Mouse (Mus musculus) MEL (cell line): ENCODE data around the gene Ppm1e. TPM values are rescaled to one million over a fixed set of nuclear protein-coding genes. Genes with fewer than 3 reads are reported as not detected.

Source experiments
- DNase-seq: peaks from one replicate; pipeline ENCODE4 v3.0.0; 2011; ENCODE audit warnings: low read depth, low spot score
- H3K27ac ChIP-seq: 2 replicates; pipeline ENCODE4 v1.5.1; 2012; ENCODE audit warnings: low read depth, mild to moderate bottlenecking, control low read depth, low read length, moderate library complexity; ENCODE audit not compliant: control insufficient read depth
- H3K27me3 ChIP-seq, 2 experiments: fragments of 150-350 bp in 1 of 2; sonication (generic) in 1 of 2; 2 replicates each; pipeline ENCODE4 v1.6.1; 2012; ENCODE audit warnings: low read length in 2 of 2, mild to moderate bottlenecking in 2 of 2, improper control_type of control experiment in 1 of 2, moderate library complexity in 1 of 2; ENCODE audit not compliant: insufficient read depth in 2 of 2, control insufficient read depth in 1 of 2
- H3K36me3 ChIP-seq, 2 experiments: 2 replicates each; pipeline ENCODE4 v1.6.1; 2012 to 2014; ENCODE audit warnings: low read length in 2 of 2, improper control_type of control experiment in 1 of 2, inconsistent platforms in 1 of 2, mild to moderate bottlenecking in 1 of 2; ENCODE audit not compliant: insufficient read depth in 2 of 2, control insufficient read depth in 1 of 2
- H3K4me1 ChIP-seq, 2 experiments: fragments of 150-350 bp in 1 of 2; sonication (generic) in 1 of 2; 2 replicates each; pipeline ENCODE4 v1.6.1; 2012; ENCODE audit warnings: low read length in 2 of 2, improper control_type of control experiment in 1 of 2, mild to moderate bottlenecking in 1 of 2; ENCODE audit not compliant: insufficient read depth in 2 of 2, control insufficient read depth in 1 of 2
- H3K4me3 ChIP-seq, 2 experiments: fragments of 150-350 bp in 1 of 2; sonication (generic) in 1 of 2; 2 replicates each; pipeline ENCODE4 v1.5.1; 2012; ENCODE audit warnings: low read depth in 2 of 2, low read length in 2 of 2, mild to moderate bottlenecking in 2 of 2, moderate library complexity in 2 of 2, control low read depth in 1 of 2, improper control_type of control experiment in 1 of 2; ENCODE audit not compliant: control insufficient read depth in 1 of 2, insufficient read depth in 1 of 2
- H3K79me2 ChIP-seq: 2 replicates; pipeline ENCODE4 v1.6.1; 2012; ENCODE audit warnings: mild to moderate bottlenecking, low read length, moderate library complexity; ENCODE audit not compliant: control insufficient read depth, poor library complexity, insufficient read depth
- H3K9ac ChIP-seq: 2 replicates; pipeline ENCODE4 v1.6.1; 2012; ENCODE audit warnings: low read depth, mild to moderate bottlenecking, control low read depth, low read length, moderate library complexity; ENCODE audit not compliant: control insufficient read depth, poor library complexity, severe bottlenecking
- H3K9me3 ChIP-seq: fragments of 150-350 bp; sonication (generic); replicated peaks from 2 replicates; pipeline ENCODE4 v1.6.1; 2012; ENCODE audit warnings: mild to moderate bottlenecking, low read length, improper control_type of control experiment, moderate library complexity; ENCODE audit not compliant: insufficient read depth
- CHD1 ChIP-seq: IDR thresholded peaks from 2 replicates; pipeline ENCODE4 v1.6.1; 2012; ENCODE audit warnings: low read depth, mild to moderate bottlenecking, inconsistent platforms, low read length, improper control_type of control experiment
- CHD2 ChIP-seq: IDR thresholded peaks from 2 replicates; pipeline ENCODE4 v1.6.1; 2011; ENCODE audit warnings: low read length, improper control_type of control experiment
- CTCF ChIP-seq, 3 experiments: IDR thresholded peaks in 2 of 3; conservative IDR thresholded peaks in 1 of 3; 2 replicates each; pipeline ENCODE4 v1.5.1; 2011 to 2012; ENCODE audit warnings: low read length in 3 of 3, low read depth in 2 of 3, mild to moderate bottlenecking in 2 of 3, improper control_type of control experiment in 1 of 3, inconsistent platforms in 1 of 3, mixed read lengths in 1 of 3, moderate library complexity in 1 of 3; ENCODE audit not compliant: control insufficient read depth in 1 of 3, insufficient read depth in 1 of 3, poor library complexity in 1 of 3, severe bottlenecking in 1 of 3
- ELF1 ChIP-seq: IDR thresholded peaks from 2 replicates; pipeline ENCODE4 v1.6.1; 2014; ENCODE audit warnings: low read depth, mild to moderate bottlenecking, inconsistent platforms, low read length, improper control_type of control experiment, moderate library complexity
- EP300 ChIP-seq, 2 experiments: IDR thresholded peaks; 2 replicates each; pipeline ENCODE4 v1.6.1; 2011; ENCODE audit warnings: improper control_type of control experiment in 2 of 2, low read length in 2 of 2, low read depth in 1 of 2, mild to moderate bottlenecking in 1 of 2
- GABPA ChIP-seq: IDR thresholded peaks from 2 replicates; pipeline ENCODE4 v1.6.1; 2012; ENCODE audit warnings: low read depth, mild to moderate bottlenecking, inconsistent platforms, low read length, improper control_type of control experiment, moderate library complexity
- GATA1 ChIP-seq: IDR thresholded peaks from 2 replicates; pipeline ENCODE4 v1.6.1; 2011; ENCODE audit warnings: low read depth, low read length, improper control_type of control experiment
- HCFC1 ChIP-seq: IDR thresholded peaks from 2 replicates; pipeline ENCODE4 v1.6.1; 2012; ENCODE audit warnings: low read depth, mild to moderate bottlenecking, inconsistent platforms, low read length, improper control_type of control experiment, moderate library complexity
- JUND ChIP-seq: IDR thresholded peaks from 2 replicates; pipeline ENCODE4 v1.6.1; 2011; ENCODE audit warnings: low read depth, mild to moderate bottlenecking, improper control_type of control experiment, low read length
- KAT2A ChIP-seq: conservative IDR thresholded peaks from 2 replicates; pipeline ENCODE4 v1.6.1; 2012; ENCODE audit warnings: low read depth, low read length, improper control_type of control experiment, inconsistent platforms
- MAX ChIP-seq: IDR thresholded peaks from 2 replicates; pipeline ENCODE4 v1.6.1; 2011; ENCODE audit warnings: low read length, improper control_type of control experiment
- MAZ ChIP-seq: IDR thresholded peaks from 2 replicates; pipeline ENCODE4 v1.6.1; 2012; ENCODE audit warnings: low read depth, mild to moderate bottlenecking, inconsistent platforms, low read length, improper control_type of control experiment
- MYB ChIP-seq: IDR thresholded peaks from 2 replicates; pipeline ENCODE4 v1.6.1; 2011; ENCODE audit warnings: mild to moderate bottlenecking, low read depth, low read length, improper control_type of control experiment
- MYC ChIP-seq: IDR thresholded peaks from 2 replicates; pipeline ENCODE4 v1.6.1; 2011; ENCODE audit warnings: low read depth, mild to moderate bottlenecking, low read length, improper control_type of control experiment, moderate library complexity
- NELFE ChIP-seq: IDR thresholded peaks from 2 replicates; pipeline ENCODE4 v1.6.1; 2011; ENCODE audit warnings: low read depth, low read length, improper control_type of control experiment
- POLR2AphosphoS2 ChIP-seq: IDR thresholded peaks from 2 replicates; pipeline ENCODE4 v1.6.1; 2011; ENCODE audit warnings: low read length, improper control_type of control experiment
- POLR2AphosphoS5 ChIP-seq: IDR thresholded peaks from 2 replicates; pipeline ENCODE4 v1.6.1; 2012; ENCODE audit warnings: low read depth, borderline replicate concordance, mild to moderate bottlenecking, inconsistent platforms, low read length, moderate library complexity, mixed read lengths
- RCOR1 ChIP-seq: IDR thresholded peaks from 2 replicates; pipeline ENCODE4 v1.6.1; 2012; ENCODE audit warnings: low read depth, mild to moderate bottlenecking, inconsistent platforms, low read length, improper control_type of control experiment
- SIN3A ChIP-seq: IDR thresholded peaks from 2 replicates; pipeline ENCODE4 v1.6.1; 2012; ENCODE audit warnings: low read length, improper control_type of control experiment, inconsistent platforms
- SMC3 ChIP-seq: IDR thresholded peaks from 2 replicates; pipeline ENCODE4 v1.6.1; 2011; ENCODE audit warnings: low read depth, low read length, improper control_type of control experiment
- TAL1 ChIP-seq: IDR thresholded peaks from 2 replicates; pipeline ENCODE4 v1.6.1; 2012; ENCODE audit warnings: mild to moderate bottlenecking, inconsistent platforms, low read length, moderate library complexity, mixed read lengths
- UBTF ChIP-seq: IDR thresholded peaks from 2 replicates; pipeline ENCODE4 v1.6.1; 2012; ENCODE audit warnings: low read depth, mild to moderate bottlenecking, inconsistent platforms, low read length, improper control_type of control experiment, moderate library complexity, borderline replicate concordance; ENCODE audit not compliant: insufficient read depth
- USF1 ChIP-seq: IDR thresholded peaks from 2 replicates; pipeline ENCODE4 v1.6.1; 2014; ENCODE audit warnings: low read depth, mild to moderate bottlenecking, inconsistent platforms, low read length, improper control_type of control experiment, moderate library complexity
- USF2 ChIP-seq, 2 experiments: IDR thresholded peaks; 2 replicates each; pipeline ENCODE4 v1.6.1; 2011 to 2012; ENCODE audit warnings: improper control_type of control experiment in 2 of 2, low read length in 2 of 2, borderline replicate concordance in 1 of 2, inconsistent platforms in 1 of 2, low read depth in 1 of 2, mild to moderate bottlenecking in 1 of 2; ENCODE audit not compliant: insufficient read depth in 1 of 2
- ZC3H11A ChIP-seq: IDR thresholded peaks from 2 replicates; pipeline ENCODE4 v1.6.1; 2012; ENCODE audit warnings: low read depth, mild to moderate bottlenecking, inconsistent platforms, low read length, improper control_type of control experiment
- ZKSCAN1 ChIP-seq: IDR thresholded peaks from 2 replicates; pipeline ENCODE4 v1.6.1; 2012; ENCODE audit warnings: low read depth, mild to moderate bottlenecking, inconsistent platforms, low read length, improper control_type of control experiment, moderate library complexity
- ZMIZ1 ChIP-seq: IDR thresholded peaks from 2 replicates; pipeline ENCODE4 v1.6.1; 2012; ENCODE audit warnings: low read depth, mild to moderate bottlenecking, inconsistent platforms, low read length, improper control_type of control experiment, moderate library complexity
- ZNF384 ChIP-seq: IDR thresholded peaks from 2 replicates; pipeline ENCODE4 v1.6.1; 2012; ENCODE audit warnings: low read depth, mild to moderate bottlenecking, inconsistent platforms, low read length, improper control_type of control experiment
- polyA plus RNA-seq, 2 experiments: library from polyadenylated mRNA; stranded (reverse) in 1 of 2; unstranded in 1 of 2; fragments of >175 nt in 1 of 2; fragments of >200 nt in 1 of 2; gene quantifications; 2 replicates each; pipeline versions ENCODE4 v1.2.1 to v1.2.4; 2012; ENCODE audit warnings: low replicate concordance in 2 of 2, low read depth in 1 of 2; ENCODE audit not compliant: insufficient read length in 2 of 2, insufficient read depth in 1 of 2, missing spikeins in 1 of 2
- total RNA-seq: library from RNA; depleted of rRNA; stranded (reverse); fragments of 300-350 nt; gene quantifications from 2 replicates; pipeline ENCODE4 v1.2.3, GENCODE M21; 2012

Ppm1e gene
- total and polyA plus RNA-seq, 3 experiments = 1.3 to 2.8 TPM; not detected in 1

- Histone ChIP-seq H3K4me1 (peaks cover 0 to 9% of the 10 kb centered on the region in 2 experiments; a peak in 3 of 4 replicates), H3K79me2 (no peaks in the 10 kb centered on the region), H3K27me3 (no peaks in the 10 kb centered on the region), H3K4me3 (no peak overlapping the region), H3K27ac (no peak overlapping the region), H3K9ac (no peak overlapping the region), H3K36me3 (peaks cover 0 to 10% of the 10 kb centered on the region in 2 experiments; a peak in 2 of 4 replicates), H3K9me3 (no peaks in the 10 kb centered on the region)
- TF ChIP-seq CTCF (IDR thresholded peaks at IDR 0.05 in 2 of 3, conservative IDR thresholded peaks at IDR 0.05 in 1 of 3; ENCODE audit: control insufficient read depth in 1 of 3, insufficient read depth in 1 of 3, low read depth in 2 of 3, low read length in 3 of 3, poor library complexity in 1 of 3, severe bottlenecking in 1 of 3) = no peak
- TF ChIP-seq USF2 (IDR thresholded peaks at IDR 0.05; ENCODE audit: borderline replicate concordance in 1 of 2, insufficient read depth in 1 of 2, low read depth in 1 of 2, low read length in 2 of 2) = no peak
- no peak for TF ChIP-seq MYC
- TF ChIP-seq CHD2 = no peak
- no peak for TF ChIP-seq HCFC1
- no peak for TF ChIP-seq NELFE
- no peak for TF ChIP-seq SIN3A
- no peak for TF ChIP-seq ZNF384
- no peak for TF ChIP-seq EP300 (IDR thresholded peaks at IDR 0.05; ENCODE audit: low read depth in 1 of 2, low read length in 2 of 2)
- no peak for TF ChIP-seq CHD1
- no peak for TF ChIP-seq JUND
- TF ChIP-seq POLR2AphosphoS5 = no peak
- no peak for TF ChIP-seq KAT2A
- TF ChIP-seq ELF1 = no peak
- no peak for TF ChIP-seq MAZ
- TF ChIP-seq SMC3 = no peak
- no peak for TF ChIP-seq TAL1
- no peak for TF ChIP-seq RCOR1
- no peak for TF ChIP-seq GABPA
- no peak for DNase-seq
These were observed 39.7 kb downstream of the Ppm1e start for GRCm38 (mm10) chr11:87318956-87319708.

- H3K79me2 ChIP-seq = no peaks in the 10 kb centered on the region
- H3K36me3 ChIP-seq = peaks cover 0 to 39% of the 10 kb centered on the region in 2 experiments; a peak in 2 of 4 replicates
- H3K27ac ChIP-seq = no peak overlapping the region
- H3K4me3 ChIP-seq = no peak overlapping the region
- no peak overlapping the region for H3K9ac ChIP-seq
- peaks cover 25 to 35% of the 10 kb centered on the region in 2 experiments for H3K4me1 ChIP-seq
- DNase-seq = no peak
- H3K27me3 ChIP-seq = no peaks in the 10 kb centered on the region
- H3K9me3 ChIP-seq = no peaks in the 10 kb centered on the region
- TF ChIP-seq EP300 (IDR thresholded peaks at IDR 0.05; ENCODE audit: low read depth in 1 of 2, low read length in 2 of 2) (no peak), UBTF (no peak), MAZ (no peak), MAX (no peak), TAL1 (no peak), GABPA (no peak), USF1 (no peak), MYB (no peak), ZKSCAN1 (no peak), KAT2A (no peak), CHD2 (no peak), ZNF384 (no peak), ZMIZ1 (no peak), USF2 (IDR thresholded peaks at IDR 0.05; ENCODE audit: borderline replicate concordance in 1 of 2, insufficient read depth in 1 of 2, low read depth in 1 of 2, low read length in 2 of 2) (no peak), CTCF (IDR thresholded peaks at IDR 0.05 in 2 of 3, conservative IDR thresholded peaks at IDR 0.05 in 1 of 3; ENCODE audit: control insufficient read depth in 1 of 3, insufficient read depth in 1 of 3, low read depth in 2 of 3, low read length in 3 of 3, poor library complexity in 1 of 3, severe bottlenecking in 1 of 3) (no peak), GATA1 (no peak), POLR2AphosphoS2 (no peak), ZC3H11A (no peak)
These were observed 45.3 kb downstream of the Ppm1e start for GRCm38 (mm10) chr11:87313533-87313932.
